Mouse (Mus musculus) heart, postnatal 36 days (tissue): Measurements from ENCODE around the gene Irf2bp1. TPM values are rescaled to one million over a fixed set of nuclear protein-coding genes. Genes with fewer than 3 reads are reported as not detected.

Source experiments
- DNase-seq, 2 experiments: peaks; one replicate each; pipeline ENCODE4 v3.0.0; 2021 to 2022
- intact Hi-C: fragments of 180-260 bp; cut with DNase I; formaldehyde crosslinking; loops from one replicate; pipeline ENCODE4 v1.15.1; 2025
- total RNA-seq, 2 experiments: library from RNA; stranded (reverse); gene quantifications; 2 replicates each; pipeline ENCODE4 v1.2.3; 2021

Gene Irf2bp1
- 10 to 100 TPM; 19.6 to 23.0 TPM for total RNA-seq

DNA sequence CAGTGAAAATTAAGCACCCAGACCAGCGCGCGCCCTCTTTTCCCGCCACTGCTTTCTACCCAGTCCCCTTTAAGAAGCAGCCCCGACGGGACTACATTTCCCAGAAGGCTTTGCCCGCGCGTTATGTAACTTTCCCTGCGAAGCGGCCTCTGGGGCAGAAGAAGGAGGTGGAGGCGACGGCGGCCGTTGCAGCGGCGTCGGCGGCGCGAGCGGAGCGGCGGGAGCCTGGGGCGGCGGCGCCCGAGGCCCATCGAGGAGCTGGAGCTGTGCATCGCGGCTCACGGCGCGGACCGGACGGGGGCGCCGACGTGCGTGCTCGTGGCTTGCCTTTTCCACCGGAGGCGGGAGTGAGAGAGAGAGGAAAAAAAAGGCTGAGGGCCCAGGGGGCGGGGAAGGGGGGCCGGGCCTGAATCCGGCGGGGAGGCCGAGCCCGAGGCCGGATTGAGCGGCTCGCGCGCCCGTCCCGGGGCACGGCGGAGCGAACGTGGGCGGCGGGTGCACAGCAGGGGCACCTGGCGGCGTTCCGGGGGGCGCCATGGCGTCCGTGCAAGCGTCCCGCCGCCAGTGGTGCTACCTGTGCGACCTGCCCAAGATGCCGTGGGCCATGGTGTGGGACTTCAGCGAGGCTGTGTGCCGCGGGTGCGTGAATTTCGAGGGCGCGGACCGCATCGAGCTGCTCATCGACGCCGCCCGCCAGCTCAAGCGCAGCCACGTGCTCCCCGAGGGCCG, at the start of gene Irf2bp1:
Gene Irf2bp1 (plus strand): TSS at position 143 of the 729 bp plus-strand sequence.
- DNase-seq, result peak; percentile 93 to 96
- intact Hi-C loops, result loop anchor here (10.0 kb wide), 1 partner anchor 109 kb away; no protein-coding TSS in a partner anchor

DNA sequence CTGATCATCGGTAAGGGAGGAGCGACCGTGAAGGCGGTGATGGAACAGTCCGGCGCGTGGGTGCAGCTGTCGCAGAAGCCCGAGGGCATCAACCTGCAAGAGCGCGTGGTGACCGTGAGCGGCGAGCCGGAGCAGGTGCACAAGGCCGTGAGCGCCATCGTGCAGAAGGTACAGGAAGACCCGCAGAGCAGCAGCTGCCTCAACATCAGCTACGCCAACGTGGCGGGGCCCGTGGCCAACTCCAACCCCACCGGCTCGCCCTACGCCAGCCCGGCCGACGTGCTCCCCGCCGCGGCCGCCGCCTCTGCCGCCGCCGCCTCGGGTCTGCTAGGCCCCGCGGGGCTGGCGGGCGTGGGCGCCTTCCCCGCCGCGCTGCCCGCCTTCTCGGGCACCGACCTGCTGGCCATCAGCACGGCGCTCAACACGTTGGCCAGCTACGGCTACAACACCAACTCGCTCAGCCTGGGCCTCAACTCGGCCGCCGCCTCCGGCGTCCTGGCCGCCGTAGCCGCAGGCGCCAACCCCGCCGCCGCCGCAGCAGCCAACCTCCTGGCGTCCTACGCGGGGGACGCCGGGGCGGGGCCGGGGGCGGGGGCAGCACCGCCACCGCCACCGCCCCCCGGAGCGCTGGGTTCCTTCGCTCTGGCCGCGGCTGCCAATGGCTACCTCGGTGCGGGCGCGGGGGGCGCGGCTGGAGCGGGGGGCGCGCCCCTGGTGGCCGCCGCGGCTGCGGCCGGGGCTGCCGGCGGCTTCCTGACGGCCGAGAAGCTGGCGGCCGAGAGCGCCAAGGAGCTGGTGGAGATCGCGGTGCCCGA, 46.1 kb upstream of the Irf2bp1 start:
- peak; percentile 66 to 76 for DNase-seq
- intact Hi-C loops, result no loop called here

DNA sequence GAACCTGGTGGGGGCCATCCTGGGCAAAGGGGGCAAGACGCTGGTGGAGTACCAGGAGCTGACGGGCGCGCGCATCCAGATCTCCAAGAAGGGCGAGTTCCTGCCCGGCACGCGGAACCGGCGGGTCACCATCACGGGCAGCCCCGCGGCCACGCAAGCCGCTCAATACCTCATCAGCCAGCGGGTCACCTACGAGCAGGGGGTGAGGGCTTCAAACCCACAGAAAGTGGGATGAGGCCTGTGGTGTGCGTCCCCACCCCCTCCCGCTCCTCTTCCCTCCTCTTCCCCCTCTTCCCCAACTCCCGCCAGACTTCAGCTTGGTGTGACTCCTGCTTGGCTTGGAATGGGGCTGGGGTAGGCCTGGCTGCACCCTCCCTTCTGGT, 45.5 kb upstream of the Irf2bp1 start:
- peak in 1 of 2 experiments; percentile 34 for DNase-seq
- intact Hi-C loops, result no loop called here

DNA sequence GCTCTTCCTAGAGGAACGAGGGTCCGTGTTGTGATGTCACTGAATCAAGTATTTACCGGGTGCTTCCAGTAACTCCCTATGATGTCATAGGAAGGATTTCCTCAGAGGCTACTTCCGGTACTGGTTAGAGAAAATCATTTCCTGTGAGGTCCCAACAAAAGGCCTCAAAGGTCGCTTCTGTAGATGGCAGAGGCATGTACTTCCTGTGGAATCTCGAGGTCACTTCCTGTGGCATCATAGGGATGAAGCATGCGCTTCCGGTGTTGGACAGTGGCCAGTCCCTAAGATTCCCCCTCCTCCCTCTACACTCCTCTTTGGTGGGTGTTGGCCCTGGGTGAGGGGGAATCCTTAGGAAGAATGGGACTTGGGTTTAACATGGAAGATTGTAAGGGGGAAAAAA, 44.4 kb upstream of the Irf2bp1 start:
- intact Hi-C loops, result loop anchor here (1.0 kb wide), 1 partner anchor 32 kb away; no protein-coding TSS in a partner anchor
- peak; percentile 39 to 42 for DNase-seq

DNA sequence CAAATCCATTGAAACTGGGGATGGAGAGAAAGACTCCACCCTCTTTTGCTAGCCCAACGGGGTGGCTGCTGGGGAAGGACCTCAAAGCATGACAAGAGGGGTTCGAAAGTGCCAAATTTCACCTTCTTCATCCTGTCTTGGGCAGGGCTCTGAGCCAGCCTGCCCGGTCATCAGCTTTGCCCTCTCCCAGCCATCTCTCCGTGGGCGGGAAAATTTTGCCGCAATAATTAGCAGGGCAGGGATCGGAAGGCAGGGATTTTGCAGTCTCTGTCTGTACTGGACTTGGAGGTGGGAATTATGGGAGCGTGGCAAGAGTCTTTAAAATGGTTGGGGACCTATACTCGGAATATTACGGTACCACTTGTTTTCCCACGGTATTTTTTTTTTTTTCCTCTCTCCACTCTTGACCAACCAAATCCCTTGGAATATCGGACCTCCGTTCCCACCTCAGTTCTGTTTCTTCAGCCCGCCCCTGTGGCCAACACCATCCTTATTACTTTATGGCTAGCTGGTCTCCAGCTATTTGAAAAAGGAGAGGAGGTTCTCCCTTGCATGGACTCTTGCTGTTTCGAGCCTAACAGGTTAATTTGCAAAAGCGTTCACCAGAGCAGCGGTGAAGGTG, 41.6 kb upstream of the Irf2bp1 start:
- DNase-seq, result no peak
- intact Hi-C loops, result no loop called here

DNA sequence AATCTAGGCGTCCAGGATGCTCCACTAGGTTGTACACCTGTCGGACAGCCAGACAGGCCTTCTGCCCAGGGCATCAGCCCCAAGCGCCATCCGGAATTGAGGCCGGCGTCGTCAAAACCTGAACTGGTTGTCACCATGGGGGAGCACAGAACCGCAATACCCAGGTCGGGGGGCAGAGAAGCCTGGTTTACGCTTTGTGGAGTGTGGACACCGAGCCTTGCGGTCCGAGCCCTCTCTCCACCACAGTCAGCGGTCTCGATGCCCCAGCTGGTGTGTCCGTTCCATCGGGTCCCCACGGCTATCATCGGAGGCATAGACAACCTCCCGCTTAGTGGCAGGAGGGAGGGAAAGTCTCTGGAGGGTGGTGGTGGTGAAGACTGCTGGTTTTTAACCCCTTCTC, 41.0 kb upstream of the Irf2bp1 start:
- intact Hi-C loops, result no loop called here
- no peak for DNase-seq

DNA sequence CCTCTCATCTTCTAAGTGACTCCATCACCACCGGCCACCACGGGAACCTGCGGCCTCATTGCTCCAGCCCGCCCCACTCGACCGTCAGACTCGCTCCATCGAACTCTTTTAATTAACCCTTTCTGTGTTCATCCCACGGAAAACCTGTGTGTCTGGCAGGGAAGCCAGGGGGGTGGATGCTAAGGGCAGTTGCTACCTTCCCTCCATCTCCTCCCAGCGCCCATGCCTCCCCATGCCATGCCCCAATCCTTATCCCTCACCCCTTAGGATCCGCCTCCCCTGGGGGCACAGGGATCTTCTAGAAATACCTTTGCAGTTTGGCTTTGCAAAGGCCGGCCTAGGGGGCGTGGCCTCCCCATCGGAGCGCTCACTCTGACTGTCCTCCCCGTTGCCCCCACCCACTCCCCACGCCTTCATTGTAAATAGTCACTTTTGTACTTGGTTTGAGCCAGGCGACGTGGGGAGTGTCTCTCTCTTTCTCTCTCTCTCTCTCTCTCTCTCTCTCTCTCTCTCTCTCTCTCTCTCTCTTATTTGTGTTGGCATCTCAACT, 40.5 kb upstream of the Irf2bp1 start:
- intact Hi-C loops, result no loop called here
- no peak for DNase-seq

DNA sequence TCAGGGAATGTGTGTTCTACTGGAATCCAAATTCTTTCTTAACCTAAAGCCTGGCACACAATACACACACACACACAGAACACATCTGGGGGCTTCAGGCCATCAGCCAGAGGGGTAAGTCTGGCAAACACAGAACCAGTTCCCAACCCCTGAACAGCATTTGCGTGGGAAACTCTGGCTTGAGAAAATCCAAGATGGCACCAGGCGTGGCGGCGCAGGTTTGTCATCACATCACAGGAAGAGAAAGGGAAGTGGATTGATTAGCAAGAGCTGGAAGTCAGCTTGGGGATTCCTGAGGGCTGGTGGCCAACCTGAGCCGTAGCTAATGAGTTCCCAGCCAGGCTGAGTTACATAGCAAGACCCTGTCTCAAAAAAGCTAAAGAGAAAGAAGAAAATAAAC, 38.5 kb upstream of the Irf2bp1 start:
- intact Hi-C loops, result no loop called here
- no peak for DNase-seq

DNA sequence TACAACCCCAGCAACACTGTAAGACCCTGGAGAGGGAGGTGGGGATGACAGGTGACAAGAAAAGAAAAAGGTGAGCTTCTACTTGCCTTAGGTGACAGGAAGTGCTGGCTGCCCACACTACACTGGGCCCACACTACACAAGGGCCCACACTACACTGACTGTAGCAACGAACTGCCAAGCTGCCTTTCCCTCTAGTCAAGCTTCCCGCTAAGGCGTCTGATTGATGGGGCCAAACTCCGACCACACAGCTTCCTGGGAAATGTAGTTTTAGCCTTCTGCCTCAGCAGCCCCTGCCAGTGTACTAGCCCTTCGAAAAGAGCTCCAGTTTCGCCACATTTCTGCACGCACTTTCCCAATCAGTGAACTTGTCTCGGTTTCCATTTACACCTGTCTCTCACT, 36.2 kb upstream of the Irf2bp1 start:
- DNase-seq, result no peak
- intact Hi-C loops, result no loop called here

DNA sequence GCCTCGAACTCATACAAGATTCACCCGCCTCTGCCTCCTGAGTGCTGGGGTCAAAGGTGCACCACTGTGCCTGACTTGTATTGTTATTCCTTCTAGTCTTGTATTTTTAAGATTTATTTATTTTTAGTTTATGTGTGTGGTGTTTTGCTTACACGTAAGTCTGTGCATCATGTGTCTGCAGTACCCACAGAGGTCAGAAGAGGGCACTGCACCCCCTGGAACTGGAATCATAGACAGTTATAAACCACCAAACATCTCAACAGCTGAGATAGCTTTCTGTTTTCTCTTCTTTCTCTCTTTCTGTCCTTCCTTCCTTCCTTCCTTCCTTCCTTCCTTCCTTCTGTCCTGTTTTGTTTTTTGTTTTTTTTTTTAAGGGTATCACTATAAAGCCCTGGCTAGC, 32.9 kb upstream of the Irf2bp1 start:
- no peak for DNase-seq
- intact Hi-C loops, result no loop called here

DNA sequence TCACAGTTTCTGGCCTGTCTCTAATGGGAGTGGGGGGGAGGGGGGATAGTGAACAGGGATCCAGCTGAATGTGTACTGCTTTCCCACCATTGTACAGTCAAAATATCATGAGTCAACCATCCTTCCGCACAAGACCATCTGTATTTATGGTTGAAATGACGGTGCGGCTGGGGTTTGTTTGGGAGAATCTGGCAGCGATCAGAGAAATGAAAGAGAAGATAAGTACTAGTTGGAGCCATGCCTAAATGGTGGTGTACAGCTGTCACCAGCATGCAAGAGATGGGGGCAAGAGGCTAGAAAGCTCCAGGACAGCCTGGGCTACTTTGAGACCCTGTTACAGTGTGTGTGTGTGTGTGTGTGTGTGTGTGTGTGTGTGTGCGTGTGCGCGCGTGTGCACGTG, 25.5 kb upstream of the Irf2bp1 start:
- DNase-seq, result no peak
- intact Hi-C loops, result no loop called here

DNA sequence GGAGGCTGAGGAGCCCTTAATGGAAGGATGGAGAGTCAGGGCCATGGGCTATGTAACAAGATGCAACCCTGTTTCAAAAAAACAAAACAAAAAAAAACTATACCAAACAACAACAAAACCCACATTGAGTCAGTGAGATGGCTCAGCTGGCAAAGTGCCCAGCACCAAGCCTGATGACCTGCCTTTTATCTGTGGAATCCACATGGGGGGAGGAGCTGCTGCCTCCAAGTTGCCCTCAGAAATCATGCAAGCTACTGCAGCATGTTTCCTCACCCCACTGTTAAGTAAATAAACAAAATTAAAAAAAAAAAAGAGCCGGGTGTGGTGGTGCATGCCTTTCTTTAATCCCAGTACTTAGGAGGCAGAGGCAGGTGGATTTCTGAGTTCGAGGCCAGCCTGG, 17.3 kb upstream of the Irf2bp1 start:
- intact Hi-C loops, result no loop called here
- DNase-seq, result no peak

DNA sequence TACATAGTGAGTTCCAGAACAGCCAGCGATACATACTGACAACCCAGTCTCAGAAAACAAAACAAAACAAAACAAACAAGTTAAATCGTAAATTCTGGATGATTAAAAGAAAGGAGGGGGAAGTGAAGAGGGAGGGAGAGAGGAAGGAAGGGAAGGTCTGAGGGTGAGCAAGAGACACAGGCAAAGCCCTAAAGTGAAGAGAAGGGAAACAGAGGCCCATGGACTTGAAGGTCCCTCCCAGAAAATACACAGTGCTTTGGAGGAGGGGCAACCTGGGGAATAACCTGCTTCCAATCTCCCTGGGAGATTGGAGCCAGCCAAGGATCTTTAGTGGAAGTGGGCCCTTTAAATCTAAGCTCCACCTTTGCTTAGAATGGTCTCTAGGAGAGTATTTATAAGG, 16.7 kb upstream of the Irf2bp1 start, which contains the start of gene Nanos2:
Gene Nanos2 (plus strand): TSS at position 301 of the 400 bp plus-strand sequence.
- DNase-seq, result no peak

DNA sequence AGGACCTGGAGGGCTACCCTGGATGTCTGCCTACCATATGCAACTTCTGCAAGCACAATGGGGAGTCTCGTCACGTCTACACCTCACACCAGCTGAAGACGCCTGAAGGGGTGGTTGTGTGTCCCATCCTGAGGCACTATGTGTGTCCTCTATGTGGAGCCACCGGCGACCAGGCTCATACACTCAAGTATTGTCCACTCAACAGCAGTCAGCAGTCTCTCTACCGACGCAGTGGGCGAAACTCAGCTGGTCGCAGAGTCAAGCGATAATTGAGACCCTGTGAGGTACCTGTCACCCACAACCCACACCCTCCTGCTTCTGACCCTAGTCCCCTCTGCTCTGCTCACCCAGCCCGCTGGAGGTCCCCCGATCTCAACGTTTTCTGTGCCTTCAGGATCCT, 16.1 kb upstream of the Irf2bp1 start:
- intact Hi-C loops, result no loop called here
- DNase-seq, result no peak

More for the DNA sequence above, 16.7 kb upstream of the Irf2bp1 start, which contains the start of gene Nanos2:
- intact Hi-C loops, result no loop called here

DNA sequence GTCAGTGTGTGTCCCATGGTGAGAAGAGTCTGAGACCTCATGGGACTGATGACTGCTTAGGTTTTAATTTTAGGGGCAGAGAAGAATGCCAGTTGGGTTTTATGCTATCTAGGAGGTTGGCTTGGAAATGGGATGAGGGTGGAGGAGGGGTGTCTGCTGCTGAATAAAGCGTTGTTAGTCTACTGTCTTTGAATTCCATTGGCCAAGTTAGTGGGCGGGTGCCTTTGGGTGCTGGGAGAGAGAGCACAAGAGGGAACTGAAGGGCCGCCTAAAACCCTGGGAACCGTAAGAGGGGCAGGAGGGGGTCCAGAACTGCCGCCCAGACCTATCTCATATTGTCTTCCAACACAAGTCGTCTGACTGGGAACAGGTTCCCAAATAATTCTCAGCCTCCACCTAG, 15.1 kb upstream of the Irf2bp1 start:
- DNase-seq, result no peak
- intact Hi-C loops, result no loop called here

DNA sequence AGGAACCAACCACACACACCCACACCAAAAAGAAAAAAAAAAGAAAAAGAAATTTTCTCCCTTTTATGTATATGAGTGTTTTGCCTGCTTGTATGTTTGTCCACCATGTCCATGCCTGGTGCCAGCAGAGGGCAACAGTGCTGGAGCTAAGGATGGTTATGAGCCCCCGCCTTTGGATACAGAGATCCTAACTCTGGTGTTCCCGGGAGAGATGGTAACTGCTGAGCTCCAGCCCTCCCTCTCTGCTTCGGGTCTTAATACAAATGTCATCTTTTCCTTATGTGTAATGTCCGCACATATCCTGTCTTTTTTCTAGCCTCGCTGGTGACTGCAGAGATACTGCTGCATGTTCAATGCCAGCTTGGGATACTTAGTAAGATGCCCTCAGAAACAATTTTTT, 13.8 kb upstream of the Irf2bp1 start:
- intact Hi-C loops, result no loop called here

DNA sequence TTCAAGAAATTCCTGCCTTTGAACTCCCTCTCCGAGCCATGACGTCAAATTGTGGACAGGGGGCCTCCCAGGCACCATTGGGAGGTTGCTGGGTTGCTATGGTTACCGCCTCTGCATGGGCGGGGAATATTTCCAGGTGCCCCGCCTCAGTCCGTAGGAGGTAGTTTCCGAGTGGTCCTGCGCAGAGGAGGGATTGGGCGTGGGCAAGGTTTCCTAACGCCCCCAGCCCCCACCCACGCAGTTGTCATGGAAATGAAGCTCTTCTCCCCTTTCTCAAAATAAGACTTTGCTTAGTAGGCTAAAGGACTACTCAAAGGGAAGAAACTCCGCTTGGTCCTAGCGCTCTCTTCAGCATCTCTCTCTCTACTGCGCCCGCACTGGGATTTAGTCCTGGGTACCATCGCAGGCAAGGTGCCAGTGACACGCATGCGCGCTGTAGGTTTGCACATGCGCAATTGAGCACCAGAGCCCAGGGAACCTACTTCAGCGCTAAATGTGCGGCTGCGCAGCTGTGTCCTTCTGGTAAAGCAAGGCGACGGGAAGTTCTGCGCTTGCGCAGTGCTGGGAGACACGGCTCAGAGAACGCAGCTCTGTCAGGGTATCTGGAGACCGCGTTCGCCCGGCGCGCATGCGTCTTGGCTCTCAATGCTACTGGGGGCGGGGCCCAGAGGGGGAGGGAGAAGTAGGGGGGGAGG, 13.1 kb upstream of the Irf2bp1 start, which contains the start of gene Mypop:
Gene Mypop (plus strand): TSS at position 645 of the 695 bp plus-strand sequence.
- DNase-seq, result peak; percentile 98 to 99
- intact Hi-C loops, result no loop called here

More for the DNA sequence above, 13.8 kb upstream of the Irf2bp1 start:
- no peak for DNase-seq

DNA sequence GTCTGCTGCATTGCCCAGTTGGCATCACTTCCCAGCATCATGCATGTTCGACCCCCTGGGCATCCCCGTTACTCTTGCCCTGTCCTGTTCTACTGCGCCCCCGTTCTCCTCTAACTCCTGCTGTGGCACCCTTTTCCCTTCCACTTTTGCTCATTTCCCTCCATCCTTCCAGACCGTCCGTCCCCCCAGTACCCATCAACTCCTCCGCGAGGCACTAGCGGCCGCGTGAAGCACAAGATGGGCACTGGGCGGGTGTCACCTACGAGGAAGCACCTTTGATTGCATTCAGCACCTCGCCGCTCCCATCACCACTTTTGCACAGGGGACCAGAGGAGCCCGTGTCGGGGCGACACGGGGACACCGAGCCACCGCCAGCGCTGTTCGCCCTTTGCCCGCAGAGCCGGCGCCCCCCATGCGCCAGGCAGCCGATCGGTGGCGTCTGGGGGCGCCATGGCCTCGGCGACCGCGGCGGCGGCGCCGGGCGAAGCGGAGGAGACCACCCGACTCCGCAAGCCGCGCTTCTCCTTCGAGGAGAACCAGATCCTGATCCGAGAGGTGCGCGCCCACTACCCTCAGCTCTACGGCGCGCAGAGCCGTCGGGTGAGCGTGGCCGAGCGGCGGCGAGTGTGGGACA, 12.1 kb upstream of the Irf2bp1 start:
- intact Hi-C loops, result no loop called here
- DNase-seq, result peak; percentile 34 to 42

DNA sequence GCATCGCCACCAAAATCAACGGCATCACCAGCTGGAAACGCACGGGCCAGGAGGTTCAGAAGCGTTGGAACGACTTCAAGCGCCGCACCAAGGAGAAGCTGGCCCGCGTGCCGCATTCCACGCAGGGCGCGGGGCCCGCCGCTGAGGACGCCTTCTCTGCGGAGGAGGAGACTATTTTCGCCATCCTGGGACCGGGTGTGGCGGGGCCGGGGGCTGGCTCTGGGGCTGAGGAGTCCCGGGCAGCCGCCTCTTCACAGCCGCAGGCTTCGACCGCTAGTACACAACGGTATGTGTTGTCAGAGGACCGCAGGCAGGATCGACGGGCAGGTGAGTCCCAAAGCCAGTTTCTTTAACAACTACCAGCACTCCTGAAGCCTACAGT, 11.6 kb upstream of the Irf2bp1 start:
- DNase-seq, result peak; percentile 42 to 45
- intact Hi-C loops, result no loop called here

DNA sequence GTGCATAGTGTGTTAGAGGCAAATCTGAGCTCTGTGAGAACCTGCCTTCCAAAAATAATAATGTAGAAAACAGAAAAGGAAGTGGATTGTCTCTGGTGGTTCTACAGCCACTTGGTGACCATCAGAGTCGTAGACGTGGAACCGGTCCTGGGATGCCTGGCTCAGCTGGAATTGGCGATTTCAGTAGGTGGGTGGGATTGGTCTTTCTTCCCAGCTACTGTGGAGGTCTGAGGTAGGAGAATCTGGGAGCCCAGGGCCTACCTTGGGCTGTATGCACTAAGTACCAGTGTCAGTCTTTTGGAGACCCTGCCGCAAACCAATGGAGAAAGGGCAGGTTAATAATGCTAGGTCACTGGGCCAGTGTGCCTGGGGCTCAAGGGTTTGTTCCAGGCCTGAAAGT, 10.8 kb upstream of the Irf2bp1 start:
- DNase-seq, result no peak
- intact Hi-C loops, result no loop called here
